Mouse (Mus musculus): Measurements from ENCODE around the gene Ccdc142.

DNA sequence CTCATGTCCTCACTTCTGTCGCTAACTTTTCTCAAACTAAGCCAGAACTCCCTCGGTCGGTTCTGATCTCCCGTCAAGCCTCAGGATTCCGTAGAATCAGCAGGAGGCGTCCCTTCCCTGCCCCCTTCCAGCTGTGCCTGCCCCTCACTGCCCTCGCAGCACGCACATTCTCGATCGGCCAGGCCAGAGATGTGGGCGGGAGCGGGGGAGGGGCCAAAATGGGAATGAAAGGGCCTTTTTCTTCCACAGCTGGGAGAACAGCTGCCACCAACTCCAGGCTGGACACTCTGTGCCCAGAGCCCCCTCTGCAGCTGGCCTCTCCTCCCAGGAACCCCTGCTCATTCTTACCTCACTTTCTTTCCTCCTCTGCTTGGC lies 36.2 kb downstream of the Ccdc142 start:
- TF ChIP-seq GATA1 (IDR thresholded peaks at IDR 0.05; ENCODE audit: borderline replicate concordance, low read length) (no peak), FLI1 (IDR thresholded peaks at IDR 0.05; ENCODE audit: low read length) (no peak)

All from megakaryocyte, embryonic 14.5 days (primary cell).